Mouse (Mus musculus) kidney, postnatal 14 days (tissue): Measurements from ENCODE around the gene Grip1.
A peak's percentile ranks its signal among the peaks of the same experiment; 100 is the strongest.

Experiments used
- DNase-seq: peaks from one replicate; pipeline ENCODE4 v3.0.0; 2022; ENCODE audit warnings: mixed read lengths

The Grip1 gene

GRCm38 (mm10) chr10:119851594-119851993, 398.0 kb downstream of the Grip1 start:
- DNase-seq: no peak

GRCm38 (mm10) chr10:119852582-119853135, 399.0 kb downstream of the Grip1 start:
- DNase-seq: no peak

- DNase-seq: no peak
These were observed 414.1 kb downstream of the Grip1 start for GRCm38 (mm10) chr10:119867726-119868125.

- no peak for DNase-seq
These were observed 415.5 kb downstream of the Grip1 start for GRCm38 (mm10) chr10:119868995-119869579.

- no peak for DNase-seq
These were observed 423.1 kb downstream of the Grip1 start for GRCm38 (mm10) chr10:119876721-119877120.

- no peak for DNase-seq
These were observed 424.7 kb downstream of the Grip1 start for GRCm38 (mm10) chr10:119878331-119878730.

- no peak for DNase-seq
These were observed 431.0 kb downstream of the Grip1 start for GRCm38 (mm10) chr10:119884591-119884990.

- peak; percentile 9 for DNase-seq
These were observed 431.9 kb downstream of the Grip1 start for GRCm38 (mm10) chr10:119885563-119885962.

GRCm38 (mm10) chr10:119886681-119887080, 433.1 kb downstream of the Grip1 start:
- DNase-seq: no peak

- no peak for DNase-seq
These were observed 449.1 kb downstream of the Grip1 start for GRCm38 (mm10) chr10:119902754-119903153.

GRCm38 (mm10) chr10:119906869-119907268, 453.2 kb downstream of the Grip1 start:
- DNase-seq: no peak

- DNase-seq: no peak
These were observed 464.4 kb downstream of the Grip1 start for GRCm38 (mm10) chr10:119917995-119918394.

GRCm38 (mm10) chr10:119927963-119928362, 474.3 kb downstream of the Grip1 start:
- no peak for DNase-seq

GRCm38 (mm10) chr10:119928921-119929320, 475.3 kb downstream of the Grip1 start:
- no peak for DNase-seq

- DNase-seq: no peak
These were observed 479.2 kb downstream of the Grip1 start for GRCm38 (mm10) chr10:119932794-119933193.

- no peak for DNase-seq
These were observed 479.7 kb downstream of the Grip1 start for GRCm38 (mm10) chr10:119933362-119933761.

GRCm38 (mm10) chr10:119935231-119935630, 481.6 kb downstream of the Grip1 start:
- no peak for DNase-seq

- no peak for DNase-seq
These were observed 483.9 kb downstream of the Grip1 start for GRCm38 (mm10) chr10:119937481-119937880.

- DNase-seq: no peak
These were observed 490.3 kb downstream of the Grip1 start for GRCm38 (mm10) chr10:119943906-119944305.

- DNase-seq: peak; percentile 30
These were observed 497.8 kb downstream of the Grip1 start for GRCm38 (mm10) chr10:119951460-119951859.

- no peak for DNase-seq
These were observed 503.8 kb downstream of the Grip1 start for GRCm38 (mm10) chr10:119957260-119957955.

- no peak for DNase-seq
These were observed 507.3 kb downstream of the Grip1 start for GRCm38 (mm10) chr10:119960915-119961314.

- no peak for DNase-seq
These were observed 512.7 kb downstream of the Grip1 start for GRCm38 (mm10) chr10:119966321-119966720.

- DNase-seq: no peak
These were observed 525.8 kb downstream of the Grip1 start for GRCm38 (mm10) chr10:119979396-119979795.
